Mouse (Mus musculus): ENCODE measurements around the gene Entpd7.

Gene Entpd7

GRCm38 (mm10) chr19:43769366-43769960, 80.0 kb downstream of the Entpd7 start:
- DNase-seq (ENCODE audit: low spot score in 2 of 2): no peak

GRCm38 (mm10) chr19:43770584-43770983, 81.1 kb downstream of the Entpd7 start:
- DNase-seq (ENCODE audit: low spot score in 2 of 2): no peak

DNA sequence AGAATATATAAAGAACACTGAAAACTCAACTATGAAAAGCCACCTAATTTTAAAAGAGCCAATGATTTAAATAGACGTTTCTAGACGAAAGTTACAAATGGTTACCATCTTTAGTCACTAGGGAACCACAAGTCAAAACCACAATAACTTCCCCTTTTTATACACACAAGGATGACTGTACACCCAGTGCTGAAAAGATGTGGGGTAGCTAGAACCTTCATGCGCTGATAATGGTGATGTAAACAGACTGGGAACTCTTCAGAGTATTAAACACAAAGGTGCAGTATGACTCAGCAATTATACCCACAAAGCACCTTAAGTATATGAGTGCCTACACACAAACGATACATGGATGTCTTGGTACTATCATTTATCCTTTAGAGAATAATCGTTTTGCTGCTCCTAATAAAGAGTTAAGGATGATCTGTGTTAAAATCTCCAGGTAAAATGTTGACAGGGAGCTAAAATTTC, 82.1 kb downstream of the Entpd7 start:
- DNase-seq (ENCODE audit: low spot score in 2 of 2): no peak

- no peak for DNase-seq (ENCODE audit: low spot score in 2 of 2)
Observed at GRCm38 (mm10) chr19:43772311-43772710, 82.8 kb downstream of the Entpd7 start.

DNA sequence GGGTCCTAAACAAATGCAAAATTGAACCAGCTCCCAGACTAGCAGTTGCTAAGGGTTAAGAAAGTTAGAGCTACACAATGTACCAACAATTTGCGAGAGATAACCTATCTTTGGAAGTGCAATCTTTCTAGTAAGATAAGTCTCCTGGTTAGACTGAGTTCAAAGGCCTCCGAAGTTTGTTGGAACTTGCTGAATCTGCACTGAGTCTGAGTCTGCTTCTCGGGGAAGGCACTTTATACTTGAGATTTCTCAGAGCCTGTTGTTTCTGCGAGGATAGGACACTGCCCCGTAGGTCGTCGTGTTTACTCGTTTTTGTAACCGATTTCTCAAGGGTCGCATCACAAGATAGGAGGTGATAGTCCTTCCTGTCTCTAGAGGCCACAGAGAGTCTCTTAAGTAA, 86.0 kb downstream of the Entpd7 start:
- DNase-seq (ENCODE audit: low spot score in 2 of 2): no peak

GRCm38 (mm10) chr19:43776561-43776960, 87.1 kb downstream of the Entpd7 start:
- no peak for DNase-seq (ENCODE audit: low spot score in 2 of 2)

DNA sequence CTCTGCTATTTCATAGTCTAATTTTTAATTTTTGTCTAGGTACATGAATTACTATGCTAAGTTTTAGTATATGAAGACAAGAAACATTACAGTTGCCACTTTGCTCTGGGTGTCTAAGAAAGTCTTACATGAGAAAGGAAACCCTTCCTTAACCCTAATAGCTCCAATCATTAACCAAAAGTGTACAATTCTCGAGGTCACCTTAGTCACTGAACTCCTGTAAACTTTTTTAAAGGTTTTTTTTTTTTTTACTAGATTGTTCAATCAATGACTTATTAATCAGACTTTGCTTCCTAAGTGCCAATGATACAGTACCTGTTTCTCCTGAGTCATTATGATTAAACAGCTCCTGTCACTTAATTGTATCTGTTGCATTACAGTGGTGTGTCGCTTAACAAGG, 87.8 kb downstream of the Entpd7 start:
- DNase-seq (ENCODE audit: low spot score in 2 of 2): no peak

DNA sequence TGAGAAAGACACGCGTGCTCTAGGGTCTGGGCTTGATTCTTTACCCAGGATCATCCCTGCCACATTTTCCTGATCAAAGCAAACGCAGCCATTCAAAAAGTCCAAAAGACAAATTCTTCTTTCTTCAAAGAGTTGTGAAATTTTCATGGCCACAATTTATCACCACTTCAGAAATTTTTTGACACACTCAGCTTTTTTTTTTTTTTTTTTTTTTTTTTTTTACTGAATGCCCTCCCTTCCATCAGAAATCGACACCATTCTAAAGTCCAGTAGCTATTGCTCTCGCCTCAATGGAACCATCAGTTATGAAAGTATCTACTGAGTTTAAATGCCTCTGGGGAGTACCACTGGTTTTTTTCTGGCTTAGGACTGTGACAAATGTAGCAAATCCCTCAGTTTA, 90.9 kb downstream of the Entpd7 start:
- DNase-seq (ENCODE audit: low spot score in 2 of 2): no peak

DNA sequence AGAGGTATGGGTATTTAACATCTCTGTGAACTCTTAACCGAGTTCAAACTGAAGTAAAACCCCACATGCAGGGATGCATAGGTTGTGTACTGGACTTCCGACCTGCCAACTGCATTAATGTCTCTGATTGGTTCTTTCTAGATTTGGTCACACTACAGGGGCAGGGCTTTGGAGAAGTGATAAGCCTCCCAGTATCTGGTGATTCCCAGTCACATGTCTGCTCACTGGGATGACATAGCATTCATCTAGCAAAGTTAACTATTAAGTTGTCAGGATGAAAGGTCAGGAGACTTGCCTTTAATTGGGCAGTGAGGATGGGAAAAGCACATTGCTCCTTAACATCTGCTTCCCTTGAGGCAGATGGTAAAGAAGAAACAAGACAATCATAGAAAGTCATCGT, 92.5 kb downstream of the Entpd7 start, which contains the start of gene Abcc2:
Abcc2 (plus strand) TSS at position 213 of the 400 bp plus-strand sequence.
- DNase-seq (ENCODE audit: low spot score in 2 of 2): no peak
